Mouse (Mus musculus) skeletal muscle tissue, adult 2 months (tissue): ENCODE measurements around the gene Ccdc96.

Experiments
- DNase-seq: peaks from one replicate; pipeline ENCODE4 v3.0.0-alpha.2; 2012; ENCODE audit warnings: low read depth, low spot score

The Ccdc96 gene

DNA sequence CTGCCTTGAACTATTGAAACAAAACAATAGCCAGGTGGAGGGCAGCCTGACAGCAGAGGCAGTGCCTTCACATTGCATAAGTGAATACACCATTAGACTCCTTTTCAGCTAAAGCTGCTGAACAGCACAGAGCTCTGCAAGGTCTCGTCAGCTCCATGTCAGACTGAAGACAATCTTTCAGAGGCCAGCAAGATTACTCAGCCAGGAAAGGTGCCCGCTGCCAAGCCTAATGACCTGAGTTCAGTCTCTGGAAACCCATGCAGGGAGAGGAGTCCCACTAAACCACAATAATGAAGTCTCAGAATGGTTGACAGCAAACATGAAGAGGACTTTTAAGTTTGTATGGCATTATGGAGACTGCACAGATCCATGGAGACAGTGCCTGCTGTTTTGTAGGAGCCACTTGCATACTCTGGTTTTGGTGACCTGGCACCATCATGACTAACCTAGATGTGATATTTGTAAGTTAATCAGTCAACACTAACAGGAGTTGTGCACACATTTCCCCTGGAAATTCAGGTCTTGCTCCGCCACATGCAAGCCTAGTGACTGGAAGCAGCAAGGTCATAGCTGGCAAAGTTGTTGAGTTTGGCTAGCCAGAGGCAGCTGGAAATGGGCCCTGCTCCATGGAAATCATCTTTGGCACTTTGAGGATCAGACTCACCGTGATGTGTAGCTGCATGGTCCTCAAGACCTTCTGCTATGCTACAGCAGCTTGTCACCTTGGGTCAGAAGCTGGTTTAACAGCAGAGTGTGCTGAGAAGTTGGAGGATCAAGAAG, 11.3 kb upstream of the Ccdc96 start:
- no peak for DNase-seq

DNA sequence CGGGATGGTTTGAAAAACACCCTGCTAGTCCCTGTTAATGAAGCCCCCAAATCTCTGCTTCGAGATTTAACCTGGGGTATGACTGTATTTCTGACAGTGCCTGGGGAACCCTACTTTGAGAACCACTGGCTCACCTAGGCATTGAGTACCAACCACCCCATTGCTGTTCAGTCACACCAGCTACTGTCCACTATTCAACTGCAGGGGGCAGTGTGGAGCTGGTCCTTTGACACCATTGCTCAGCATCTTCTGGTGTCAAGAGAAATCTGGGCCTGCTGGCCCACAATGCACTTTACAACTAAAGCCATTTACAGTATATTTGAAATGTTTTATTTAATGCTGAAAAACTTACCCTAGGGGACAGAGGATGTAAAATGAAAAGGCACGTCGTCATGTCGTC, 10.1 kb upstream of the Ccdc96 start:
- DNase-seq: peak; percentile 47

DNA sequence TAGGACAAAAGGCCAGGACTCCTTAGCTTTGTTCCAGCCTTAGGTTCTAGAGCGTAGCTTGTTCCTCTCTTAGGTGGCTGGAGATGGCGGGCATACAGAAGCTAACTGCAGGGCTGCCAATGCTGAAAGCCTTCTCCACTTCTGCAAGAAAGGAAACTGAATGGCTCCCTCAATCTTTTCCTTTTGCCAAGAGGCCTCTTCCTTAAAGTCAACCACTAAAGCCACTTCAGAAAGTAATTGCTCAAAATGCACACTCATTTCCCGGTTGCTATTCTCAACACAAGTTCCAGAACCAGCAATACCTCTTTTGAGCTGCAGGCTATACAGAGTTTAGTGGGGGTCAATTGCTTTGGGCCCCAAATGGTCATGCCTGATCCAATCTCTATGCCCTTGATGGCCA, 6.9 kb upstream of the Ccdc96 start:
- DNase-seq: no peak

DNA sequence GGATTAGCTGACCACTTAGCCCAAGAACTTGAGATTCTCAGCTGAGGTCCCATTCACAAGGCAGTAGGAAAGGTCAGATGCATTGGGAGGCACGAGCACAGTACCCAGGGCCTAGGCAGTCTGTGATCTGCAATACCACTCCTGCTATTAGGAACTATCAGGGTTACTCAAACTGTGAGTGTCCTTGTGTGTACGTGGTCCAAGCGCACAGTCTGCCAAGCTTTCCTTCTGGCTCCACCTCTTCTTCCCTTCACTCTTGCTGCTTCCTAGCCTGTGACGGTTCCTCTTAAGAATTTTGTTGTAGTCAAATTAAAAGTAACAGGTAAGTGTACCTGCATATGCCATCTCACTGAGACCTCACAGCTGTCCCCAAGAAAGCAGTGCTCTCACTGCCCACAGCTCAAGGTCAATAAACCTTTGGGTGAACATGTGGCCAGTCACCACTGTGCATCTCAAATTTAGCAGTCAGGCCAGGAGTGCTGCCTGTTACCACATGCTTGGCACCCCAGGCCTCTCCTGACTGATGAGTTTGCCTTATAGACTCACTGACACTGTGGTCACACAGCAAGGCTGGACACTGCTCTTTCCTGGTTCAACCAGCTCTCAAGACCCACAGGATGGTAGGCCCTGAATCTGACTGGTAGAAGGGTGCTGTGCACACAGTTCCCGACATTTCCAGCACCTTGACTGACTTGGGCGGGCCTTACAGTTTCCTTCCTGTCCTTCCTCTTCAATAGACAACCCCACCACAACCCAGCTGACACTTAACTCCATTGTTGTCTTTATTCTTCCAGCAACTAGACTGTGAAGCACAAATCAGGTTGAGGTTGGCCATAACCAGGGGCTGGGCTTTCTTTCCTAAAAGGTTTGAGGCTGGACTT, 5.6 kb upstream of the Ccdc96 start:
- DNase-seq: peak; percentile 68

DNA sequence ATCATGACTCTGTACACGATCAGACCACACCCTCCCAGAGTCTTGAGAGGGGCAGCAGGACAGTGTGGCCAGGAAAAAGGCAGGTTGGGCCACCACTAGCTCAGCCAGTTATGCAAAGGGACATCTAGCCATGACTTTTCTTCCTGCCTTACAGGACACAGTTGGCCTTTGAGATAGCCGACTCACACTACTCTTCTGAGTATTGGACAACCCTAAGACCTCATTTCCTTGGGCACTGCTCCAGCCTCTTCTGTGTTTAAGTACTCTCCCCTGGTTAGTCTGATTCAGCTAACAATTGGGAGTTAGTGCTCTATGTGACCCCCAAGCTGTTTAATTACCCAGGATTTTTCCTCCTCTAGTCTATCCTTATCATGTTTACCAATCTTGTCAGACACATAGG, 4.7 kb upstream of the Ccdc96 start:
- no peak for DNase-seq

DNA sequence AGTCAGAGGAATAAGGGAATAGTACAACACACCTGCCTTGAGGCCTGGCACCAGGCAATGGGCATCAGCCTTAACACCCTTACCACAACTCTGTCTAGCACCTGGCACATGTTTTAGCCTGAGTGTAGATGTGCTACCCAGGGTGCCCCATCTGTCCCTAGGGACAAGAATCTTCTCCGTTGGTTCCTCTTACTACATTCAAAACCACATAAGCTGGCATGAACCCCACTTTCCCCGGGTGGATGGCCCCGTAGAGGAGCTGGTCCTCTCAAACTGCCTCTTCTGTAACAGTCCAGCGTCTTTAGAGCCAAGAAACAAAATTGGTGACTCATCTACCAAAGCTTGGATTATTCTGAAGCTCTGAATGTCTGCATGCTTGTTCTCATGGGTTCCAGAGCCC, 4.0 kb upstream of the Ccdc96 start:
- DNase-seq: no peak

DNA sequence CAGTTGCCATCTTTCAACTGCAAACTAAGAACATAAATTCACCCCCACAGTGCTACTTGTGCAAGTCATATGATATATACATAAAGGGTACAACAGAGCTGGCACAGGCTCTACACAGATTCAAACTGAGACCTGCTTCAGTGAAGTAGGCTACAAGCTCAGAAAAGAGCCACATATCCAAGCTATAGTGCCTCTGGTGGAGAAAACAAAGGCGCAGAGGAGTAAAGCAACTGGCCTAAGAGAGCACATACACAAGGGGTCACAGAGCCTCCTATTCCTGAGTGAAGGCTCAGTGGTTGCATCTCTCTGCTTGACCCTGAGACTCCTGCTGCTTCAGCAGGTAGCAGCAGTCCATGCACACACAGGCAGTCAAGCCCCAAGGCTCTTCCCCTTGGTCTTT, 3.3 kb upstream of the Ccdc96 start:
- no peak for DNase-seq

DNA sequence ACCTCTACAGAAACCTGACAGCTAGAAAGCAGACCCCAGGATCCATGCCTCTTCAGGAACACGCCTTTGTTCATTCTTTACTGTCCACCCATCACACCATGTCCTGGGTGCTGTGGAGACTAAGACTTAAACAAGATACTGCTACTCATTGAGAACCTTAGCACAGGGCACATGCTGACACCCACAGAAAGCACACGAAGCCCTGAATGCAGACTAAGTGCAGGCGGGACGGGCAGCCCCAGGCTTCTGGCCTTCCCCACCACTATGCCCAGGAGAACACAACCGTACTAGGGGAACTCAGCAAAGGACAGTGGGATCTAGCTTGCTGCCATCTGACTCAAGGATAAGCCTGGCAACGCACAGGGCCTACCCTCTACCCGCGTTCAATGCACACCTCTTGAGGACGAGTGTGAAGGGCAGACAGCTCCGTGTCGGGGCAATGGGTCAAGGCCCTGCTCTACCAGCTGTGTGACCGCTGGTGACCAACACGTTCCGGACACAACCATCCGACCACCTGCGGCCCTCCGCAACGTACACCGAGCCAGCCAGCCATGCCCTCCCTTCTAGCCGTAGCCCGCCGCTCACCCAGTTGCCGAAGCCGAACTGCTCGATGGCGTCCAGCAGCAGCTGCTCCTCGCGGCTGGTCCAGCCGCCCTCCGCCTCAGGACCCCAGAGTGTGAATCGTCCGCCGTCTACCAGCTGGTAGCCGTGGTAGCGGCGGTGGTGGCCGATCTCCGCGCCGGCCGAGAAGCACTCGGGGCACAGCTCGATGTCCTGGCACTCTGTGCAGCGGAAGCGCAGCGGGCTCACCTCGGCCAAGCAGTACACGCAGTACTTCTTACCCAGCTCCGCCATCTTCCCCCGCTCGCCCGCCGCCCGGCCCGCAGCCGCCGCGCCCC, 936 bp upstream of the Ccdc96 start:
- DNase-seq: peak; percentile 45

DNA sequence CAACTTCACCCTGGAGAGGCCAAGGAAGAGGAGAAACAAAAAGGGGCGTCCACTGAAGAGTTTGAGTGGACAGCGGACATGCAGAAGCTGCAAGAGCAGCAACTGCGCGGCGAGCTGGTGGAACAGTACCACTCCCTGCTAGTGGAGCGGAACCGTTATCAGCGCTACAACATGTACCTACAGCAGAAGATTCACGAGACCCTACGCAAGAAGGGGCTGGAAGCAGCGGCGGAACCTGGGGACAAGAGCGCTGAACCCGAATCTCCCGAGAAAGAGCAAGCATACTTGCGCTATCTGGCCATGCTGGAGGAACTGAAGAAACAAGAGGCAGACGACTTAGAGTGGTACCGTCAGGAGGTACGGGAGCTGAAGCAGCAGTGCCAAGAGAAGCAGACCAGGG, 918 bp downstream of the Ccdc96 start:
- DNase-seq: no peak

DNA sequence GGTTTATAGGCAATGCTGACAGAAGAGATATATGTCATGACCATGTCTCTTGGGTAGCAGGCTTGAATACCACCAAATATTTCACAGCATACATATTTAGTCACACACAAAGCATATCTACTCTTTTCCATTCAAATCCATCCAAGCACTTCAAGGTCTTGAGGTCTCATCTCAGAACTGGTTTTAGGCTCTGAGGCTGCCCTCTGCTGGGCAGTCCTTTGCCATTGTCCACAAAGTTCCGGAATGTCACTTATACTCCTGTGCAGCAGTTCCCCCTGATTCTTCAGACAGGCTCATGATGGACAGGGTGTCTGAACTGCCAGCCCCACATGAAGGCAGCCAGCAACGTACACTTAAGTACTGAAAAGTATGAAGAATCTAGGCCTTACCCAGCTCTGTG, 4.8 kb downstream of the Ccdc96 start:
- DNase-seq: no peak

DNA sequence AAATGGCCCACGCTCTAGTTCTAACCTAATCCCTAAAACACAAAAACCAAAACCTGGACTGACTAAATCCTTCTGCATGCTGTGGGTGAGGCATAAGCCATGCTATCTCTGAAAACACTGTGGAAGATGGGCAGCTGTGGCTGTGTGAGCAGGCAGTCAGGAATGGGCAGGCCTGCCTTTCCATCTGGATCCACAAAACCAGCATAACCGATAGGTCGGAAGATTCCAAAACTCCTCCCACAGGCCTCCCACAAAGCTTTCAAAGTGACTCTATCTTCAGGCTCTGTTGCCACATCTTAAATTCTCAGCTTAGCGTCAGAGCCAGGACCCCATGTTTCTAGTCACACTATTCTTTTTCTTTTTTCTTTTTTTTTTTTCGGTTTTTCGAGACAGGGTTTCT, 9.5 kb downstream of the Ccdc96 start:
- DNase-seq: no peak

DNA sequence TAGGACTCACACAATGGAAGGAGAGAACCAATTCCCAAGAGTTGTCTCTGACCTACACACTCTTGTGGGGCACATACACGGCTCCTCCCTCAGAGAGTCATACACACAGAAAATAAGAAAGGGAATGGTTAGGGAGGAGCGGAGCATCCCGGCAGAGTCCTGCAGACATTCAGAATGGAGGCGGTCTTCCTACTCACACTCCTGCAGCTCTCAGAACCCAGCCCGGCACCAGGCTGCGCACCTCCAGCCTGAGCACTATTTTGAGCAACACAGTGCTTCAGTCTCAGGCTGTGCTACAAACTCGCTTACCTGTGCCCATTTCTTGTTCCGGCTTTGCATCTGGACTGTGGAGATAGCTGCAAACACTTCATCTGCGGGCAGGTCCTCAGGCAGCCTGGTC, 10.3 kb downstream of the Ccdc96 start:
- DNase-seq: no peak

DNA sequence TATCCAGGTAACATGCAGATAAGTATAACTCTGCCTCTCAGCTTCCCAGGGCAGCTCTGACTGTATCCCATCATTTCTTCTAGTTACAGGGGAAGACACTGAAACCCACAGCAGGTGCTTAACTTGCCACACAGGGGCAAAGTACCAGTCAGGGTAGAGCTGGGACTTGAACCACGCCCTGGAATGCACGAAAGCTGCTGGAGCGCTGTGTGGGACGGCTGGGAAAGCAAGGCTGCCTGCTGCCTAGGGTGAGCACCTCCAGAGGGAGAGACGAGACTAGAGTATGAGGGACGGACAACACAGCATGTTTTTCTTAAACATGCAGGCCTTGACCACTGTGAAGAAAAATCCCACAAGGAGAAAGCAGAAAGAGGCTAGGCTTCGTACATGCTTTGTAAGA, 20.8 kb downstream of the Ccdc96 start:
- no peak for DNase-seq

DNA sequence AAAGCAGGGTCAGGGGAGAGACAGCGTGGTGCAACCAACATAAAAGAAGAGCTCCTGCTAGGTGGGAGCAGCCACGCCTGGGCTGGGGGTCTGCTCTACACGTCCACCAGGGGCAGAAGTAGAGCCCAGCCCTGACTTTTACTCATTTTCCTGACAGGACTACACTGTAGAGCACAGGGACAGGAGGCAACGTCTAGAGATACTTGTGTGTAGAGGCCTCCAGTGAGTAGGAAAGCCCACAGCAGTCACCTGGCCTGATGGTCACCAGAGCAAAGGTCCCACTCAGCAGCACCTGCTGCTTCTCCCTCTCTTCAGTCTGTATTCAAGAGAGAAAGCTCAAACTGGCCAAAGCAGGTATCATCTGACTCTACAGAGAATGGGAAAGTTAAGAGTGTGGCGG, 21.3 kb downstream of the Ccdc96 start:
- no peak for DNase-seq

DNA sequence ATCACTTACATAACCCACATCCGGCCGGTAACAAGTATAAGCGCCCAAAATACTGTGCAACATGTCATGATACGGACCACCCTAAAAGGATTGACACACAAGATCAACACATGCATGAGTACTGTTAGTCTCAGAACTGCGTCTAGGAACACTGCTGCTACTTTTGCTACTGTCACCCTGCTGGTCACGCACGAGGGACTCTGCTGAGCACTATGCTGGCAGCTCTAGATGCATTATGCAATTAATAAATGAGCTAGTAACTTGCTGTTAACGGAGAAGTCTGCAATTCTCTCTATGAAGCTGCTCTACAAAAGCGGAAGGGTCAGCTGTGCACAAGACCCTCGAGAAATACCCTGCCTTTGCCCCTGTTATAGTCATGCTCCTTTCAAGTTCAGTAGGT, 24.0 kb downstream of the Ccdc96 start:
- DNase-seq: no peak

DNA sequence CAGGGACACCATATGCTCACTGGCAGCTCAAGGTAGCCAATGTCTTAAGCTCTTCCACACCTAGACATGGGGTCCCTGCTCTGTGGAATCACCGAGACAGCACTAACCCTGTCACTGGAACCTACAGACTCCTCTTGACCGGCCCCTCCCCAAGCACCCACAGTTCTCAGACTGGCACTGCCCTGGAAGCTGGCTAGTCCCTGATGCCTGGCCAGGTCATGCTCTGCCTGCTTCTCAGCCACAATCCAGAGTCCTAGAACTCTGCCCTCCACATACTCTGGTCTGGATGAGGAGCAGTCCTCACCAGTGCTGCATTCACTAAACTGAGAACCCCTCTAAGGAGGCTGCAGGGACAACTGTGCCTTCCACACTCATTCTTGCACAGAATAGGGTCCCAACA, 26.6 kb downstream of the Ccdc96 start:
- no peak for DNase-seq

DNA sequence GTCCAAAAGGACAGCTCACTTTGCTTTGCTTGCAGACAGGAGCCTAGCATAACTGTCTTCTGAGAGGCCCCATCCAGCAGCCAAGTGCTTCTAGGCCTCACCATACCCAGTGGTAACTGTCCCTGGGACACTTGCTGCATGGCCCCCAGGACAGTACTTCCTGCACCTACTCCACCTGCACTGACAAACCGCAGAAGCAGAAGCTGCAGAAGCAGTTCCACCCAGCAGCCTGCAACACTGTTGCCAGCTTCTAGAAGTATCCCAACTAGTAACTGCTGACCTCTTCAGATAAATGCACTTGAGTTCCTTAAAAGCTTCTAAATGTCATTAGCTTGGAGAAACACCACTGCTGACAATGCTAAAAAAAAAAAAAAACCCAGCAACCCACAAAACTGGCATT, 30.7 kb downstream of the Ccdc96 start:
- DNase-seq: peak; percentile 15

DNA sequence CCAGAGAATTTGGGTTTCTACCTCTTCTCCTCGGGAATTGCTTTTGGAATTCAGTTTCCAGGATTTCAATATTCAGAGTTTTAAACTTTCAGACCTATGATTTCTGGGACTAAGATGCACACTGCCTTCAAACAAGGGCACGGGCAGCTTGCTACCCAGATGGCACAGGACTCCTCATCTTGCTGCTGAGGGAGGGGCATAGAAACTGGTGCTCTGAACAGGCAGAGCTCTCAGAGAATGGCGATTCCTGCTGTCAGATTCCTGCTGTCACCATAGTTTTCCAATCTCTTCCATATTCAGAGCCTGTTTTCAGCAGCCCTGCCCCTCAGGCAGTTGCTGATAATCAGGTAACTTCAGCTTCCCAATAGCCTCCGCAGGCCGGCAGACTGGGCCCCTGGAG, 31.2 kb downstream of the Ccdc96 start:
- DNase-seq: no peak

DNA sequence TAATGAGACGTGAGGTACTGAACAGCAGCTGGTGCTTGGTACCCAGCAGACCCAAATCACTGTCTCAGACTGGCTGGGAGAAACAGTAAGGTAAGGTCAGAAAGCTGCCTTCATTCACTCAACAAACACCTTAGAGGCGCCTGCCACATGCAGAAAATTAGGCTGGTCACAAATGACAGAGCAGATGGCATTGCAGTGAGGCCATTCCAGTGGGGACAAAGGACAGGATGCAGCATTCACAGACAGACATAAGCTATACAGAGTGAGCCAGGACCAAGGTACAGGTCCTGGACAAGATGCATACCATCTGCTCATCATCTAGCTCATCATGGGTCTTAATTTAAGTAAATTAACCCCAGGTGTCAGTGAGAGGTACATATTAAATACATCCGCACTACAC, 33.2 kb downstream of the Ccdc96 start:
- DNase-seq: no peak

DNA sequence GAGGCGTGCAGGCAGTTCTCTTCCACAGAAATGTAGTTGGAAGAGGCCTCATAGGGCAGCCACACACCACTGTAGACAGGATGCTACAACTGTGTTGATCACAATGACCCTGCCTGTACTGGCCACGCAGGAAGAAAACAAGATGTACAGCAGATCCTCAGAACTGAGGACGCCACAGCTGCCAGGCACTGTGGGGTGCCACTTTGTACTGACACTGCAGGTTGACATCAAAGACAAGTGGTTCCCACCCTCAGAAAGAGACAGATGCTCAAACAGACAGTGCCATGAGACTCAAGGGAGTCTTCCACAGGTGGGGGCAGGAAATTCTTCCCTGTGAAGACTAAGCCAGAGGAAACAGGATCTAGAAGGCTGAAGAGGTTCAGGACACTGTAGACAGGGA, 35.4 kb downstream of the Ccdc96 start:
- no peak for DNase-seq

DNA sequence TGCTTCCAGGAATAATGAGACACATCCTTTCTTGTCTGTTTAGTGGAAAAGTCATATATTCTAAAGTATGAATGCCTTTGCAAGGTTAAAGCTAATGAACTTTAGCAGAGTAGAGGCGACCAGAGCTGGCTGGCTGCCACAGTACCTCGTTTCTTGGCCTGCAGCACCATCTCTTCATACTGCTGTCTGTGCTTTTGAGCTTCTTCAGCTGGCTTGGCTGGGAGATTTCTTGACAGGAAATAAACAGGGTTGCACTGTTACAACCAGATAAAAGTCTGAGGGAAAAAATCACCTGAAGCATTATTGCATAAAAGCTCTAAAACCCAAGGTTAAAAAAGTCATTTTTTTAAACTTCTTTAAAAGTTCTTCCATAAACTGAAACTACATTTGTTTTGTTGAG, 38.4 kb downstream of the Ccdc96 start:
- no peak for DNase-seq

DNA sequence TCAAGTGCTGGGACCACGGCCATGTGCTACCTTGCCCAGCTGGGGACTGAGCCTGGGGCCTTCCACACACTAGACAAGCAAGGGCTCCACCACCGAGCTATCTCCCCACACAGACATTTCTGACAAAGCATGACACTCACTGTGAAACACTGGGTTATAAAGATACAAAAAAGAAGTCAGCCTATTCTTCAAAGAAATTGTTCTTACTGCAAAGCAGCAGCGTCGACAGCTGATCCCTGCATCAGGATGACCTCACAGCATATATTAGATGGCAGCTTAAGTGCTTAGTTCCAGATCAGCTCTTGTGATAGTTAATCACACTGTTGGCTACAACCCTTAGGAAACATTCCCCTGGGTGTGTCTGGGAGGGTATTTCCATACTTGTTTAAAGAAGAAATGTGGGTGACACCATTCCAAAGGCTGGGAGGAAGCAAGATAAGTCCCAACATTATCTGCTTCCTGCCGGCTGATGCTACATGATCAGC, 38.9 kb downstream of the Ccdc96 start:
- DNase-seq: no peak
